Mouse (Mus musculus) MEL (cell line): ENCODE measurements around the gene Hoxb8. TPM values are rescaled to one million over a fixed set of nuclear protein-coding genes. Genes with fewer than 3 reads are reported as not detected.

ENCODE experiments used
- DNase-seq: peaks from one replicate; pipeline ENCODE4 v3.0.0; 2011; ENCODE audit warnings: low read depth, low spot score
- H3K27ac ChIP-seq: 2 replicates; pipeline ENCODE4 v1.5.1; 2012; ENCODE audit warnings: low read depth, mild to moderate bottlenecking, control low read depth, low read length, moderate library complexity; ENCODE audit not compliant: control insufficient read depth
- H3K27me3 ChIP-seq, 2 experiments: fragments of 150-350 bp in 1 of 2; sonication (generic) in 1 of 2; 2 replicates each; pipeline ENCODE4 v1.6.1; 2012; ENCODE audit warnings: low read length in 2 of 2, mild to moderate bottlenecking in 2 of 2, improper control_type of control experiment in 1 of 2, moderate library complexity in 1 of 2; ENCODE audit not compliant: insufficient read depth in 2 of 2, control insufficient read depth in 1 of 2
- H3K36me3 ChIP-seq, 2 experiments: 2 replicates each; pipeline ENCODE4 v1.6.1; 2012 to 2014; ENCODE audit warnings: low read length in 2 of 2, improper control_type of control experiment in 1 of 2, inconsistent platforms in 1 of 2, mild to moderate bottlenecking in 1 of 2; ENCODE audit not compliant: insufficient read depth in 2 of 2, control insufficient read depth in 1 of 2
- H3K4me1 ChIP-seq, 2 experiments: fragments of 150-350 bp in 1 of 2; sonication (generic) in 1 of 2; 2 replicates each; pipeline ENCODE4 v1.6.1; 2012; ENCODE audit warnings: low read length in 2 of 2, improper control_type of control experiment in 1 of 2, mild to moderate bottlenecking in 1 of 2; ENCODE audit not compliant: insufficient read depth in 2 of 2, control insufficient read depth in 1 of 2
- H3K4me3 ChIP-seq, 2 experiments: fragments of 150-350 bp in 1 of 2; sonication (generic) in 1 of 2; 2 replicates each; pipeline ENCODE4 v1.5.1; 2012; ENCODE audit warnings: low read depth in 2 of 2, low read length in 2 of 2, mild to moderate bottlenecking in 2 of 2, moderate library complexity in 2 of 2, control low read depth in 1 of 2, improper control_type of control experiment in 1 of 2; ENCODE audit not compliant: control insufficient read depth in 1 of 2, insufficient read depth in 1 of 2
- H3K79me2 ChIP-seq: 2 replicates; pipeline ENCODE4 v1.6.1; 2012; ENCODE audit warnings: mild to moderate bottlenecking, low read length, moderate library complexity; ENCODE audit not compliant: control insufficient read depth, poor library complexity, insufficient read depth
- H3K9ac ChIP-seq: 2 replicates; pipeline ENCODE4 v1.6.1; 2012; ENCODE audit warnings: low read depth, mild to moderate bottlenecking, control low read depth, low read length, moderate library complexity; ENCODE audit not compliant: control insufficient read depth, poor library complexity, severe bottlenecking
- H3K9me3 ChIP-seq: fragments of 150-350 bp; sonication (generic); replicated peaks from 2 replicates; pipeline ENCODE4 v1.6.1; 2012; ENCODE audit warnings: mild to moderate bottlenecking, low read length, improper control_type of control experiment, moderate library complexity; ENCODE audit not compliant: insufficient read depth
- CHD1 ChIP-seq: IDR thresholded peaks from 2 replicates; pipeline ENCODE4 v1.6.1; 2012; ENCODE audit warnings: low read depth, mild to moderate bottlenecking, inconsistent platforms, low read length, improper control_type of control experiment
- EP300 ChIP-seq, 2 experiments: IDR thresholded peaks; 2 replicates each; pipeline ENCODE4 v1.6.1; 2011; ENCODE audit warnings: improper control_type of control experiment in 2 of 2, low read length in 2 of 2, low read depth in 1 of 2, mild to moderate bottlenecking in 1 of 2
- ETS1 ChIP-seq: IDR thresholded peaks from 2 replicates; pipeline ENCODE4 v1.6.1; 2012; ENCODE audit warnings: low read depth, mild to moderate bottlenecking, inconsistent platforms, low read length, improper control_type of control experiment, moderate library complexity
- GABPA ChIP-seq: IDR thresholded peaks from 2 replicates; pipeline ENCODE4 v1.6.1; 2012; ENCODE audit warnings: low read depth, mild to moderate bottlenecking, inconsistent platforms, low read length, improper control_type of control experiment, moderate library complexity
- HCFC1 ChIP-seq: IDR thresholded peaks from 2 replicates; pipeline ENCODE4 v1.6.1; 2012; ENCODE audit warnings: low read depth, mild to moderate bottlenecking, inconsistent platforms, low read length, improper control_type of control experiment, moderate library complexity
- KAT2A ChIP-seq: conservative IDR thresholded peaks from 2 replicates; pipeline ENCODE4 v1.6.1; 2012; ENCODE audit warnings: low read depth, low read length, improper control_type of control experiment, inconsistent platforms
- MYB ChIP-seq: IDR thresholded peaks from 2 replicates; pipeline ENCODE4 v1.6.1; 2011; ENCODE audit warnings: mild to moderate bottlenecking, low read depth, low read length, improper control_type of control experiment
- NRF1 ChIP-seq: IDR thresholded peaks from 2 replicates; pipeline ENCODE4 v1.6.1; 2014; ENCODE audit warnings: low read depth, mild to moderate bottlenecking, inconsistent platforms, low read length, improper control_type of control experiment, moderate library complexity; ENCODE audit not compliant: poor library complexity, insufficient read depth, severe bottlenecking
- POLR2A ChIP-seq, 2 experiments: IDR thresholded peaks; 2 replicates each; pipeline ENCODE4 v1.6.1; 2011 to 2012; ENCODE audit warnings: low read length in 2 of 2, mild to moderate bottlenecking in 2 of 2, control low read depth in 1 of 2, improper control_type of control experiment in 1 of 2, low read depth in 1 of 2, moderate library complexity in 1 of 2; ENCODE audit not compliant: control insufficient read depth in 1 of 2, insufficient read depth in 1 of 2, poor library complexity in 1 of 2
- POLR2AphosphoS2 ChIP-seq: IDR thresholded peaks from 2 replicates; pipeline ENCODE4 v1.6.1; 2011; ENCODE audit warnings: low read length, improper control_type of control experiment
- POLR2AphosphoS5 ChIP-seq: IDR thresholded peaks from 2 replicates; pipeline ENCODE4 v1.6.1; 2012; ENCODE audit warnings: low read depth, borderline replicate concordance, mild to moderate bottlenecking, inconsistent platforms, low read length, moderate library complexity, mixed read lengths
- RCOR1 ChIP-seq: IDR thresholded peaks from 2 replicates; pipeline ENCODE4 v1.6.1; 2012; ENCODE audit warnings: low read depth, mild to moderate bottlenecking, inconsistent platforms, low read length, improper control_type of control experiment
- SIN3A ChIP-seq: IDR thresholded peaks from 2 replicates; pipeline ENCODE4 v1.6.1; 2012; ENCODE audit warnings: low read length, improper control_type of control experiment, inconsistent platforms
- SMC3 ChIP-seq: IDR thresholded peaks from 2 replicates; pipeline ENCODE4 v1.6.1; 2011; ENCODE audit warnings: low read depth, low read length, improper control_type of control experiment
- TAL1 ChIP-seq: IDR thresholded peaks from 2 replicates; pipeline ENCODE4 v1.6.1; 2012; ENCODE audit warnings: mild to moderate bottlenecking, inconsistent platforms, low read length, moderate library complexity, mixed read lengths
- USF1 ChIP-seq: IDR thresholded peaks from 2 replicates; pipeline ENCODE4 v1.6.1; 2014; ENCODE audit warnings: low read depth, mild to moderate bottlenecking, inconsistent platforms, low read length, improper control_type of control experiment, moderate library complexity
- USF2 ChIP-seq, 2 experiments: IDR thresholded peaks; 2 replicates each; pipeline ENCODE4 v1.6.1; 2011 to 2012; ENCODE audit warnings: improper control_type of control experiment in 2 of 2, low read length in 2 of 2, borderline replicate concordance in 1 of 2, inconsistent platforms in 1 of 2, low read depth in 1 of 2, mild to moderate bottlenecking in 1 of 2; ENCODE audit not compliant: insufficient read depth in 1 of 2
- ZC3H11A ChIP-seq: IDR thresholded peaks from 2 replicates; pipeline ENCODE4 v1.6.1; 2012; ENCODE audit warnings: low read depth, mild to moderate bottlenecking, inconsistent platforms, low read length, improper control_type of control experiment
- ZNF384 ChIP-seq: IDR thresholded peaks from 2 replicates; pipeline ENCODE4 v1.6.1; 2012; ENCODE audit warnings: low read depth, mild to moderate bottlenecking, inconsistent platforms, low read length, improper control_type of control experiment
- polyA plus RNA-seq, 2 experiments: library from polyadenylated mRNA; stranded (reverse) in 1 of 2; unstranded in 1 of 2; fragments of >175 nt in 1 of 2; fragments of >200 nt in 1 of 2; gene quantifications; 2 replicates each; pipeline versions ENCODE4 v1.2.1 to v1.2.4; 2012; ENCODE audit warnings: low replicate concordance in 2 of 2, low read depth in 1 of 2; ENCODE audit not compliant: insufficient read length in 2 of 2, insufficient read depth in 1 of 2, missing spikeins in 1 of 2
- total RNA-seq: library from RNA; depleted of rRNA; stranded (reverse); fragments of 300-350 nt; gene quantifications from 2 replicates; pipeline ENCODE4 v1.2.3, GENCODE M21; 2012

Gene Hoxb8
- total and polyA plus RNA-seq, 3 experiments: not detected

- H3K79me2 ChIP-seq: no peaks in the 10 kb centered on the region
- H3K27ac ChIP-seq: no peak within 1 kb of the TSS
- no peak for DNase-seq
- TF ChIP-seq GABPA (no peak), ZC3H11A (no peak), CHD1 (no peak), ZNF384 (no peak), NRF1 (no peak), KAT2A (no peak), SMC3 (no peak), EP300 (IDR thresholded peaks at IDR 0.05; ENCODE audit: low read depth in 1 of 2, low read length in 2 of 2) (no peak), RCOR1 (no peak), USF2 (IDR thresholded peaks at IDR 0.05; ENCODE audit: borderline replicate concordance in 1 of 2, insufficient read depth in 1 of 2, low read depth in 1 of 2, low read length in 2 of 2) (no peak), TAL1 (no peak), MYB (no peak), USF1 (no peak)
- no peaks in the 10 kb centered on the region for H3K36me3 ChIP-seq
- H3K9me3 ChIP-seq: no peaks in the 10 kb centered on the region
- H3K4me1 ChIP-seq: no peaks in the 10 kb centered on the region
- peaks cover 5 to 7% of the 10 kb centered on the region in 2 experiments; a peak in 3 of 4 replicates for H3K27me3 ChIP-seq
- H3K9ac ChIP-seq: no peak within 1 kb of the TSS
- no peak within 1 kb of the TSS for H3K4me3 ChIP-seq
Observed at GRCm38 (mm10) chr11:96285771-96286738, 4.3 kb downstream of the Hoxb8 start, which contains the start of gene Hoxb7. Gene Hoxb7, plus strand, starts transcription at chr11:96286623.

- Histone ChIP-seq H3K79me2 (no peaks in the 10 kb centered on the region), H3K9me3 (no peaks in the 10 kb centered on the region), H3K4me1 (no peaks in the 10 kb centered on the region), H3K9ac (no peak overlapping the region), H3K4me3 (no peak overlapping the region)
- no peak for DNase-seq
- TF ChIP-seq ZC3H11A (no peak), POLR2A (IDR thresholded peaks at IDR 0.05; ENCODE audit: control insufficient read depth in 1 of 2, insufficient read depth in 1 of 2, low read depth in 1 of 2, low read length in 2 of 2, poor library complexity in 1 of 2) (no peak), HCFC1 (no peak), SIN3A (no peak), KAT2A (no peak), POLR2AphosphoS5 (no peak), TAL1 (no peak), ZNF384 (no peak), CHD1 (no peak), ETS1 (no peak), POLR2AphosphoS2 (no peak)
- TF ChIP-seq, all 39 proteins: peak for 0
- H3K27me3 ChIP-seq: peaks cover 3 to 6% of the 10 kb centered on the region in 2 experiments; a peak in 2 of 4 replicates
- H3K36me3 ChIP-seq: no peaks in the 10 kb centered on the region
- no peak overlapping the region for H3K27ac ChIP-seq
Observed at GRCm38 (mm10) chr11:96286739-96287385, 5.2 kb downstream of the Hoxb8 start.
